Mouse (Mus musculus) limb, embryonic 13.5 days (tissue): ENCODE data around the gene Mpped2. TPM values are rescaled to one million over a fixed set of nuclear protein-coding genes. Genes with fewer than 3 reads are reported as not detected.

Experiments
- ATAC-seq: fragments of 200-750 bp; cut with Nextera tagmentation; 2 replicates; pipeline ENCODE4 v1.8.0; 2017; ENCODE audit warnings: low read depth, moderate number of reproducible peaks, moderate TSS enrichment; ENCODE audit not compliant: low FRiP score
- H3K27ac ChIP-seq: fragments of 300-500 bp; sonication (generic); 2 replicates; pipeline ENCODE4 v1.5.1; 2015; ENCODE audit warnings: inconsistent platforms, mild to moderate bottlenecking, moderate library complexity
- H3K27me3 ChIP-seq: fragments of 300-500 bp; sonication (generic); 2 replicates; pipeline ENCODE4 v1.6.1; 2015; ENCODE audit warnings: mild to moderate bottlenecking, inconsistent platforms
- H3K36me3 ChIP-seq: fragments of 300-500 bp; sonication (generic); 2 replicates; pipeline ENCODE4 v1.6.1; 2015; ENCODE audit warnings: inconsistent platforms, mild to moderate bottlenecking, moderate library complexity
- H3K4me1 ChIP-seq: fragments of 300-500 bp; sonication (generic); 2 replicates; pipeline ENCODE4 v1.6.1; 2015; ENCODE audit warnings: inconsistent platforms
- H3K4me2 ChIP-seq: fragments of 300-500 bp; sonication (generic); replicated peaks from 2 replicates; pipeline ENCODE4 v1.6.1; 2015; ENCODE audit warnings: inconsistent platforms, mild to moderate bottlenecking, moderate library complexity
- H3K4me3 ChIP-seq: fragments of 300-500 bp; sonication (generic); 2 replicates; pipeline ENCODE4 v1.5.1; 2015; ENCODE audit warnings: moderate library complexity, mild to moderate bottlenecking, inconsistent platforms
- H3K9ac ChIP-seq: fragments of 300-500 bp; sonication (generic); 2 replicates; pipeline ENCODE4 v1.6.1; 2015; ENCODE audit warnings: mild to moderate bottlenecking, inconsistent platforms
- H3K9me3 ChIP-seq: fragments of 300-500 bp; sonication (generic); 2 replicates; pipeline ENCODE4 v1.6.1; 2016; ENCODE audit warnings: inconsistent platforms
- WGBS: fragments of 180-500 bp; shearing (Covaris S2); methylation state at CpG from one replicate; pipeline ENCODE4 v1.1.7; 2015; 5-methylcytosine and 5-hydroxymethylcytosine counted together
- polyA plus RNA-seq: library from polyadenylated mRNA; unstranded; fragments of >200 nt; fragmentation: Nextera tagmentation; extraction: Ambion mirVana; gene quantifications from 2 replicates; pipeline ENCODE4 v1.2.1, GENCODE M21; 2015

The Mpped2 gene
- polyA plus RNA-seq, 1 experiment from 2014 or later: 130 TPM

- no peaks in the 10 kb centered on the region for H3K36me3 ChIP-seq
- WGBS: 15% methylated on average over 7 of the region's 7 CpGs
- no peak overlapping the region for H3K4me2 ChIP-seq
- no peaks in the 10 kb centered on the region for H3K9me3 ChIP-seq
- H3K27ac ChIP-seq: no peak overlapping the region
- H3K27me3 ChIP-seq: no peaks in the 10 kb centered on the region
- no peak for ATAC-seq
- H3K4me3 ChIP-seq: no peak overlapping the region
- H3K4me1 ChIP-seq: peaks cover 62% of the 10 kb centered on the region
- H3K9ac ChIP-seq: no peak overlapping the region; the same call in 1 of the 2 replicates
These were observed 17.9 kb downstream of the Mpped2 start for GRCm38 (mm10) chr2:106710862-106711477.

- H3K9me3 ChIP-seq: no peaks in the 10 kb centered on the region
- H3K4me1 ChIP-seq: peaks cover 63% of the 10 kb centered on the region
- H3K27me3 ChIP-seq: no peaks in the 10 kb centered on the region
- no peaks in the 10 kb centered on the region for H3K36me3 ChIP-seq
- WGBS: 33% methylated on average over 6 of the region's 6 CpGs
- no peak for ATAC-seq
- H3K9ac ChIP-seq: no peak overlapping the region; the same call in 1 of the 2 replicates
- H3K4me2 ChIP-seq: no peak overlapping the region
- no peak overlapping the region for H3K27ac ChIP-seq
- no peak overlapping the region for H3K4me3 ChIP-seq
These were observed 18.4 kb downstream of the Mpped2 start for GRCm38 (mm10) chr2:106711506-106711905.

GRCm38 (mm10) chr2:106713151-106713550 is 20.1 kb downstream of the Mpped2 start:
- no peak overlapping the region for H3K4me2 ChIP-seq
- H3K4me1 ChIP-seq: peaks cover 57% of the 10 kb centered on the region
- 7% methylated on average over 4 of the region's 4 CpGs for WGBS
- no peaks in the 10 kb centered on the region for H3K27me3 ChIP-seq
- H3K36me3 ChIP-seq: no peaks in the 10 kb centered on the region
- H3K9me3 ChIP-seq: no peaks in the 10 kb centered on the region
- H3K27ac ChIP-seq: peak overlapping the region; percentile 53; the same call in 1 of the 2 replicates
- no peak overlapping the region for H3K9ac ChIP-seq
- ATAC-seq: peak; percentile 84
- no peak overlapping the region for H3K4me3 ChIP-seq

- ATAC-seq: no peak
- 44% methylated on average over 10 of the region's 10 CpGs for WGBS
These were observed 22.8 kb downstream of the Mpped2 start for GRCm38 (mm10) chr2:106715674-106716364.

GRCm38 (mm10) chr2:106716365-106716717 is 23.3 kb downstream of the Mpped2 start:
- 60% methylated on average over 7 of the region's 7 CpGs for WGBS
- no peak overlapping the region for H3K4me3 ChIP-seq
- H3K27me3 ChIP-seq: no peaks in the 10 kb centered on the region
- peaks cover 75% of the 10 kb centered on the region for H3K4me1 ChIP-seq
- H3K27ac ChIP-seq: no peak overlapping the region
- H3K36me3 ChIP-seq: no peaks in the 10 kb centered on the region
- H3K4me2 ChIP-seq: no peak overlapping the region
- H3K9me3 ChIP-seq: no peaks in the 10 kb centered on the region
- no peak for ATAC-seq
- H3K9ac ChIP-seq: no peak overlapping the region

More at GRCm38 (mm10) chr2:106715674-106716364, 22.8 kb downstream of the Mpped2 start:
- Histone ChIP-seq H3K4me3 (no peak overlapping the region), H3K4me1 (peaks cover 75% of the 10 kb centered on the region), H3K27ac (no peak overlapping the region), H3K27me3 (no peaks in the 10 kb centered on the region), H3K36me3 (no peaks in the 10 kb centered on the region), H3K9me3 (no peaks in the 10 kb centered on the region), H3K4me2 (no peak overlapping the region), H3K9ac (no peak overlapping the region)

GRCm38 (mm10) chr2:106718888-106719287 is 25.8 kb downstream of the Mpped2 start:
- peaks cover 72% of the 10 kb centered on the region for H3K4me1 ChIP-seq
- 93% methylated on average over 5 of the region's 5 CpGs for WGBS

GRCm38 (mm10) chr2:106719434-106719833 is 26.4 kb downstream of the Mpped2 start:
- Histone ChIP-seq H3K4me3 (no peak overlapping the region), H3K9ac (no peak overlapping the region), H3K36me3 (no peaks in the 10 kb centered on the region), H3K27ac (no peak overlapping the region), H3K4me1 (peaks cover 72% of the 10 kb centered on the region), H3K4me2 (no peak overlapping the region), H3K27me3 (no peaks in the 10 kb centered on the region), H3K9me3 (no peaks in the 10 kb centered on the region)
- 73% methylated on average over 3 of the region's 3 CpGs for WGBS
- no peak for ATAC-seq

More at GRCm38 (mm10) chr2:106718888-106719287, 25.8 kb downstream of the Mpped2 start:
- no peak for ATAC-seq
- no peaks in the 10 kb centered on the region for H3K36me3 ChIP-seq
- H3K9ac ChIP-seq: no peak overlapping the region
- no peaks in the 10 kb centered on the region for H3K27me3 ChIP-seq
- H3K9me3 ChIP-seq: no peaks in the 10 kb centered on the region
- no peak overlapping the region for H3K27ac ChIP-seq
- H3K4me2 ChIP-seq: no peak overlapping the region
- H3K4me3 ChIP-seq: no peak overlapping the region

GRCm38 (mm10) chr2:106720644-106721043 is 27.6 kb downstream of the Mpped2 start:
- H3K4me1 ChIP-seq: peaks cover 66% of the 10 kb centered on the region
- no peak overlapping the region for H3K9ac ChIP-seq
- no peaks in the 10 kb centered on the region for H3K27me3 ChIP-seq
- no peak overlapping the region for H3K4me2 ChIP-seq
- H3K9me3 ChIP-seq: no peaks in the 10 kb centered on the region
- no peak overlapping the region for H3K27ac ChIP-seq
- WGBS: 27% methylated on average over 5 of the region's 5 CpGs
- peaks cover 6% of the 10 kb centered on the region for H3K36me3 ChIP-seq
- ATAC-seq: no peak
- no peak overlapping the region for H3K4me3 ChIP-seq

GRCm38 (mm10) chr2:106722020-106722419 is 29.0 kb downstream of the Mpped2 start:
- WGBS: 21% methylated on average over 4 of the region's 4 CpGs
- peak; percentile 42; the same call in 1 of the 2 replicates for ATAC-seq
- H3K9ac ChIP-seq: no peak overlapping the region
- H3K27me3 ChIP-seq: peaks cover 3% of the 10 kb centered on the region; the same call in 1 of the 2 replicates
- no peak overlapping the region for H3K4me2 ChIP-seq
- H3K36me3 ChIP-seq: peaks cover 19% of the 10 kb centered on the region
- peaks cover 55% of the 10 kb centered on the region for H3K4me1 ChIP-seq
- H3K27ac ChIP-seq: no peak overlapping the region
- H3K9me3 ChIP-seq: no peaks in the 10 kb centered on the region
- H3K4me3 ChIP-seq: no peak overlapping the region

GRCm38 (mm10) chr2:106729951-106730564 is 37.0 kb downstream of the Mpped2 start:
- peak; percentile 87 for ATAC-seq
- Histone ChIP-seq H3K27me3 (peaks cover 5% of the 10 kb centered on the region; the same call in 1 of the 2 replicates), H3K9ac (no peak overlapping the region), H3K4me3 (no peak overlapping the region), H3K4me1 (peaks cover 57% of the 10 kb centered on the region), H3K27ac (peak overlapping the region; percentile 48), H3K4me2 (peak overlapping the region; percentile 10), H3K36me3 (peaks cover 23% of the 10 kb centered on the region), H3K9me3 (no peaks in the 10 kb centered on the region)
- 16% methylated on average over 6 of the region's 6 CpGs for WGBS

- Histone ChIP-seq H3K36me3 (peaks cover 17% of the 10 kb centered on the region), H3K4me2 (peak overlapping the region; percentile 10), H3K27me3 (peaks cover 5% of the 10 kb centered on the region; the same call in 1 of the 2 replicates), H3K4me3 (no peak overlapping the region), H3K27ac (peak overlapping the region; percentile 48), H3K9ac (no peak overlapping the region), H3K9me3 (no peaks in the 10 kb centered on the region), H3K4me1 (peaks cover 57% of the 10 kb centered on the region)
- WGBS: 67% methylated on average over 8 of the region's 8 CpGs
- no peak; the same call in 1 of the 2 replicates for ATAC-seq
These were observed 37.5 kb downstream of the Mpped2 start for GRCm38 (mm10) chr2:106730608-106731007.

GRCm38 (mm10) chr2:106731478-106731877 is 38.4 kb downstream of the Mpped2 start:
- Histone ChIP-seq H3K4me2 (no peak overlapping the region), H3K27ac (no peak overlapping the region), H3K27me3 (peaks cover 5% of the 10 kb centered on the region; the same call in 1 of the 2 replicates), H3K36me3 (peaks cover 9% of the 10 kb centered on the region; the same call in 1 of the 2 replicates), H3K9me3 (no peaks in the 10 kb centered on the region), H3K9ac (no peak overlapping the region), H3K4me3 (no peak overlapping the region), H3K4me1 (peaks cover 57% of the 10 kb centered on the region)
- ATAC-seq: no peak
- WGBS: 83% methylated on average over 4 of the region's 4 CpGs
